Mouse (Mus musculus) thymus, adult 2 months (tissue): ENCODE data around the gene Srebf1. TPM values are rescaled to one million over a fixed set of nuclear protein-coding genes. Genes with fewer than 3 reads are reported as not detected.
A peak's percentile ranks its signal among the peaks of the same experiment; 100 is the strongest.

Experiments
- DNase-seq: peaks from one replicate; pipeline ENCODE4 v3.0.0; 2021
- H3K27ac ChIP-seq: fragments of 200-500 bp; 2 replicates; pipeline ENCODE4 v1.5.1; 2012; ENCODE audit warnings: low read length, control low read depth; ENCODE audit not compliant: control insufficient read depth, insufficient read depth
- H3K27me3 ChIP-seq: fragments of 200-500 bp; 2 replicates; pipeline ENCODE4 v1.6.1; 2012; ENCODE audit warnings: mild to moderate bottlenecking, low read length, moderate library complexity, mixed read lengths; ENCODE audit not compliant: control insufficient read depth, insufficient read depth
- H3K36me3 ChIP-seq: fragments of 200-500 bp; 2 replicates; pipeline ENCODE4 v1.6.1; 2012; ENCODE audit warnings: mild to moderate bottlenecking, low read length, moderate library complexity; ENCODE audit not compliant: control insufficient read depth, insufficient read depth
- H3K4me1 ChIP-seq: fragments of 200-500 bp; replicated peaks from 2 replicates; pipeline ENCODE4 v1.6.1; 2012; ENCODE audit warnings: low read length; ENCODE audit not compliant: control insufficient read depth, insufficient read depth
- H3K4me3 ChIP-seq: fragments of 200-500 bp; 2 replicates; pipeline ENCODE4 v1.5.1; 2012; ENCODE audit warnings: mild to moderate bottlenecking, low read length, control low read depth, moderate library complexity; ENCODE audit not compliant: control insufficient read depth, insufficient read depth
- CTCF ChIP-seq: fragments of 200-500 bp; IDR thresholded peaks from 2 replicates; pipeline ENCODE4 v1.5.1; 2012; ENCODE audit warnings: mild to moderate bottlenecking, control low read depth, low read length, moderate library complexity, borderline replicate concordance; ENCODE audit not compliant: control insufficient read depth, poor library complexity, insufficient read depth; ENCODE audit errors: extremely low read depth
- POLR2A ChIP-seq: fragments of 200-500 bp; IDR thresholded peaks from 2 replicates; pipeline ENCODE4 v1.6.1; 2012; ENCODE audit warnings: mild to moderate bottlenecking, low read length, control low read depth, moderate library complexity; ENCODE audit not compliant: control insufficient read depth, poor library complexity, insufficient read depth; ENCODE audit errors: extremely low read depth
- WGBS: fragments of 180-500 bp; shearing (Covaris S2); methylation state at CpG from one replicate; pipeline ENCODE4 v1.1.7; 2018; 5-methylcytosine and 5-hydroxymethylcytosine counted together
- polyA plus RNA-seq: library from polyadenylated mRNA; depleted of rRNA; stranded (reverse); fragments of >200 nt; gene quantifications from 2 replicates; pipeline ENCODE4 v1.2.3, GENCODE M21; 2012

The Srebf1 gene
- polyA plus RNA-seq, 1 experiment, result 466 TPM

DNA sequence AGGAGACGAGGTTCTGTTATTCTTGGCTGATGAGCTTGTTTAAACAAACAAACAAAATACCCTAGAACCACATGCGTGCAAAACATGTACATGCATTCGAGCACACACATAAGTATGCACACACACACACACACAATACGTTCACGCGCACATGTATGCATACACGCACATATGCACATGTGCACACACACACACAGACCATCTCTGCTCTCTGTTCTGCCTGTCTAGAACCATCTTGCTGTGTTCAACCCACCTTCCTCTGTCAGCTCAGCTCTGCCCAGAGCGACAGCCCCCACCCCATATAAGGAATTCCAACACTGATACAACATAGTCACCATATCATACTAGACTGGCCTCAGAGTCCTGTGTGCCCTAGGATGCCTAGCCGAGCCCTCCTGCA lies 34.3 kb upstream of the Srebf1 start:
- H3K4me1 ChIP-seq, result peaks cover 11% of the 10 kb centered on the region

DNA sequence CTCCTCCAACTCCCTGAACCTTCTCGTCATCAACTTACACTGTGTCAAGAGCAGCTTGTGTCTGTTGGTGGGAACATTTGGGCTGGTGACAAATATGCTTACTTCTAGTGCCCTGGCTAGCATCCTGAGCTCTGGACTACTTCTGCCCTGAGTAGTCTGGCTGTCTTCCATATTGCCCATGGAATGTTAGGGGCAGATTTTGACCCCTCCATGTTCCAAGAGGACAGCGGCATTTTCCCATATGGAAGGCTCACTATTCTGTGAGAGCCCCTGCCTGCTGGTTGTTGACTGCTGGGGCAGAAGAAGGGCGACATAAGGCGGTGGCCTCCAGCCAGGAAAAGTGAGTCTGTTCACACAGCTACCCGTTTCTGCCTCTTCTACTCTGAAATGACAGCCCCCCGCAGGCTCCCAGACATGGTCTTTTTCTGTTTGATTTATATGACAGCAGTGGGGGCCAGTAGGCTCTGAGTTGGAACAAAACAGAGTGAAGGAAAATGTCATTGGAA lies 33.8 kb upstream of the Srebf1 start:
- H3K27ac ChIP-seq, result no peak overlapping the region
- no peak for DNase-seq

More for the DNA sequence above, 34.3 kb upstream of the Srebf1 start:
- no peak for DNase-seq
- TF ChIP-seq POLR2A, result no peak
- no peak for TF ChIP-seq CTCF
- no peak overlapping the region for H3K4me3 ChIP-seq
- H3K27me3 ChIP-seq, result no peaks in the 10 kb centered on the region
- no peaks in the 10 kb centered on the region for H3K36me3 ChIP-seq
- 95% methylated on average over 9 of the region's 9 CpGs for WGBS
- no peak overlapping the region for H3K27ac ChIP-seq

DNA sequence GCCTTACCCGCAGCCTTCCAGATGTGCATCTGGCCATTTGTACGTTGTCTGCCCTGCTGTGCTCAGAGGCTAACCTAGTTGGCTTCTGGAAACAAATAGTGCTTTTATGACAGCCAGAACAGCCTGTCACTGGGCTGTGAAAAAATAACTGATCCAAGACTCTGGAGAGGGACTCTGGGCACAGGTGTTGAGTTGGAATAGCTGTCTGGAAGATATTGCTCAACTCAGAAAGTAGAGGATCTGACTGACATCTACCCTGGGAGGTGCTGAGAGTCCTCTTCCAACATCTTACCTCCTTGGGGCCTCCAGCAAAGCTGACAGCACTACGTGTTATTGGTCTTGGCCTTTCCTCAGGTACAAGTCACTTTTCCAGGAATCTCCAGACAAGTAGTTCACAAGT lies 33.3 kb upstream of the Srebf1 start:
- Histone ChIP-seq H3K27me3 (no peaks in the 10 kb centered on the region), H3K27ac (no peak overlapping the region), H3K4me3 (no peak overlapping the region), H3K4me1 (peaks cover 17% of the 10 kb centered on the region), H3K36me3 (no peaks in the 10 kb centered on the region)
- TF ChIP-seq CTCF (no peak), POLR2A (no peak)
- 92% methylated on average over 3 of the region's 3 CpGs for WGBS
- no peak for DNase-seq

More for the DNA sequence above, 33.8 kb upstream of the Srebf1 start:
- peaks cover 15% of the 10 kb centered on the region for H3K4me1 ChIP-seq
- no peaks in the 10 kb centered on the region for H3K27me3 ChIP-seq
- WGBS, result 87% methylated on average over 6 of the region's 6 CpGs
- TF ChIP-seq CTCF (no peak), POLR2A (no peak)
- no peaks in the 10 kb centered on the region for H3K36me3 ChIP-seq
- no peak overlapping the region for H3K4me3 ChIP-seq

DNA sequence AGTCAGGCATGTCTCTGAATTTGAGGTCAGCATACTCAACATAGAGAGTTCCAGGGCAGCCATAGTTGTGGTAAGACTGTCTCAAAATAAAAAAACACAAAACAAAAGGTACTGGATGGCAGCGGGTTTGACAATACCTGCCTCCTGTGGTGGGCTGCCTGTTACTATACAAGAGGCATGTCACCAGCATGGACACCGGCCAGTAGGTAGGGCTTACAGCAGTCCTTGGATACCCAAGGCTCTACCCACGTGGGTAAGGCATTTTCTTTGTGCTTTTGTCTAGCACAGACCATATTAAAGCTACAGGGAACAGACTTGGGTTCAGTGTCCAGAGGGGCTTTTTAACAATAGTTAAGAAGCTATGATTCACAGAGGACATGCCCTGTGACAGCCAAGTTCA lies 32.8 kb upstream of the Srebf1 start:
- Histone ChIP-seq H3K27me3 (no peaks in the 10 kb centered on the region), H3K4me1 (peaks cover 20% of the 10 kb centered on the region), H3K36me3 (no peaks in the 10 kb centered on the region), H3K27ac (no peak overlapping the region), H3K4me3 (no peak overlapping the region)
- no peak for DNase-seq
- 91% methylated on average over 3 of the region's 3 CpGs for WGBS
- TF ChIP-seq POLR2A (no peak), CTCF (no peak)

DNA sequence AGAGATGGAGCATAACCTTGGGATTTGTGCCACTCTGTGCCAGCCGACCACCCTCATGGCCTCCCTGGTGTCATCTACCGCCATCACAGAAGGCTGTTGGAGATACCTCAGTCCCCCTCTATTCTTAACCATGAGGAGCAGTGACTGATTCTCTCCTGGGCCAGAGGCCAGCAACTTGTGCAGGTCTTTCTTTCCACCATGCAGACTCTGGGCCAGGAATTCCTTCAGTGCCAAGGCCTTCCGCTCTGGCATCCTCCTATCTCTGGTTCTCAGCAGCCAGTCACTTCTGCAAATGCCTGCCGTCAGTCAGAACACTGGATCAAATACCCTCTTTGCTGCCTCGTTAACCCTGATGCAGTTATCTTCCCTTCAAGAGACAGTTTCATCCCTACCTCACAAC lies 31.9 kb upstream of the Srebf1 start:
- DNase-seq, result no peak
- Histone ChIP-seq H3K4me3 (no peak overlapping the region), H3K27ac (no peak overlapping the region), H3K27me3 (no peaks in the 10 kb centered on the region), H3K4me1 (peaks cover 22% of the 10 kb centered on the region), H3K36me3 (no peaks in the 10 kb centered on the region)
- 98% methylated on average over 5 of the region's 5 CpGs for WGBS
- TF ChIP-seq CTCF (no peak), POLR2A (no peak)

DNA sequence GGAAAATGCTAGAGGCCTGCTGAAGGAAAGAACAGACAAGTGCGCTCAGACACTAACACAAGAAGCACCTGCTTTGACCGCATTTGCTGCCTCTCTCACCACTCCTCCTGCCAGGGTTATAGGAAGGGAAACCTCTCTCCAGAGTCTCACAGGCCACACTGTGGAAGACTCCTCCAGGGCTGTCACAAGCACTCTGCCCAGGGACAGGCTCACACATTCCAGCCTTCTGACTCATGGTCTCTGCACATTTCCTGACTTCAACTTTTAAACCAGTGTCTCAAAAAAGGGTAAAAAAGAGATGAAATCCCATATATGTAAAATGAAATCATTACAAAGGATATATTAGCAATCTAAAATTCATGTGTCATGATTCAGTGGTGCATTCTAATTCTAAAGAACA lies 31.2 kb upstream of the Srebf1 start:
- H3K4me1 ChIP-seq, result peaks cover 29% of the 10 kb centered on the region
- 95% methylated on average over 2 of the region's 2 CpGs for WGBS
- TF ChIP-seq POLR2A (no peak), CTCF (no peak)
- DNase-seq, result no peak
- H3K27me3 ChIP-seq, result no peaks in the 10 kb centered on the region
- H3K36me3 ChIP-seq, result no peaks in the 10 kb centered on the region
- no peak overlapping the region for H3K4me3 ChIP-seq
- H3K27ac ChIP-seq, result no peak overlapping the region

DNA sequence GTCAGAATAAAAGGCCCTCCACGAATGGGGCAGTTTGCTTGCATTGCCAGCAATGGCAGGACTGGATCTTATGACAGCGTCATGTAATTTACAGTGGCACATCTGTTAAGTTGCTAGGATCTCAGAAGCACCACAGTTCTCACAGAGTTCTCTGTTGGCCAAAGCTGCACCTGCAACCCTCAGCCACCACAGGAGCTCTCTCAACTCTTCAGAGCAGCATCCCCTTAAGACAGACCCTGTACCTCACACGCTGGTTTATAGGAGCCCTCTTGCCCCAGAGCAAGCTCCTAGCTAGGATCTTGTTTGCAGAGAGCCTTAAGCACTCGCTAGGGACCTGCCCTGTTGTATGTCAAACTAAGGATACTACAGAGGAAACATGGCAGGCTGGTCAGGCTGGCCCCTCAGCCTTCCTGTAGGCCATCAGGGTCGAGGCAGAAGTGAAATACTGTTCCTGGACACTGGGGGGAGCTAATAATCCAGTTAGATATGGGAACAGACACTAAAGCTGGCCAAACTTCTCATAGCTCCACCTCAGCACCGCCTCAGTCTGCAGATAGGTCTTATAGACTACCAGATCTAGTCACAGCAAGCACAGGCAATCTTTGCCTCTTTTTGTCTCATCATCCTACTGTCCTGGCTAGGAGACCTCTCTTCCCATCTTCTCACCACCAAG lies 28.7 kb upstream of the Srebf1 start:
- peaks cover 43% of the 10 kb centered on the region for H3K4me1 ChIP-seq
- peak; percentile 80 for DNase-seq
- WGBS, result 34% methylated on average over 6 of the region's 6 CpGs

More for the DNA sequence above, 28.7 kb upstream of the Srebf1 start:
- Histone ChIP-seq H3K27ac (peak overlapping the region; percentile 51), H3K4me3 (no peak overlapping the region), H3K36me3 (no peaks in the 10 kb centered on the region), H3K27me3 (no peaks in the 10 kb centered on the region)
- TF ChIP-seq CTCF (peak; percentile 46; the same call in 1 of the 2 replicates), POLR2A (no peak)
